Mouse (Mus musculus) lung, adult 2 months (tissue): ENCODE data around the gene Glod5.

Source experiments
- CTCF ChIP-seq: fragments of 200-500 bp; IDR thresholded peaks from 2 replicates; pipeline ENCODE4 v1.5.1; 2011; ENCODE audit warnings: mild to moderate bottlenecking, low read length, control low read depth; ENCODE audit not compliant: insufficient read depth
- POLR2A ChIP-seq: fragments of 200-500 bp; IDR thresholded peaks from 2 replicates; pipeline ENCODE4 v1.6.1; 2011; ENCODE audit warnings: low read depth, mild to moderate bottlenecking, control low read depth, low read length, borderline replicate concordance; ENCODE audit errors: extremely low read depth

GRCm38 (mm10) chrX:8018286-8018685 lies at the start of gene Glod5:
- TF ChIP-seq CTCF (no peak), POLR2A (no peak)
